9 mouse cellular contexts compared by ENCODE assay signal in genomic region chr6:22097709-22098108, GRCm38 (mm10).
DNase-seq lines count a peak whose midpoint lies in the region; ATAC-seq and TF ChIP-seq lines count a peak whose summit lies in the region.
"Had no signal": no experiment of that assay in that cellular context is flagged by ENCODE, and none has a peak within 500 bp of the region (broad histone marks: within the 10 kb centered on the region; RNA-seq: fewer than 3 reads in every experiment).

No protein-coding gene starts in this region.

- H3K27me3 ChIP-seq in heart, postnatal 0 days (ENCODE audit: control insufficient read depth, insufficient read depth, low read length), result no peaks in the 10 kb centered on the region
- H3K27me3 ChIP-seq: embryonic facial prominence, embryonic 15.5 days had no signal

- no peaks in the 10 kb centered on the region for H3K4me1 ChIP-seq in heart, postnatal 0 days (ENCODE audit: control insufficient read depth, insufficient read depth)
- H3K4me1 ChIP-seq: embryonic facial prominence, embryonic 15.5 days had no signal

- H3K4me3 ChIP-seq in heart, postnatal 0 days (ENCODE audit: low read depth, low read length), result no peak overlapping the region
- H3K4me3 ChIP-seq: embryonic facial prominence, embryonic 15.5 days had no signal

- peak; percentile 43 for TF ChIP-seq CTCF in heart, postnatal 0 days (IDR thresholded peaks at IDR 0.05; ENCODE audit: low read depth)

- no peak overlapping the region for H3K4me2 ChIP-seq in heart, postnatal 0 days (ENCODE audit: low read depth, low read length)
- H3K4me2 ChIP-seq: embryonic facial prominence, embryonic 15.5 days had no signal

- no peaks in the 10 kb centered on the region for H3K36me3 ChIP-seq in heart, postnatal 0 days (replicated peaks; ENCODE audit: control insufficient read depth, insufficient read depth, low read length)
- H3K36me3 ChIP-seq: embryonic facial prominence, embryonic 15.5 days had no signal

- no peak overlapping the region for H3K9ac ChIP-seq in heart, postnatal 0 days (replicated peaks; ENCODE audit: low read depth, low read length)
- H3K9ac ChIP-seq: embryonic facial prominence, embryonic 15.5 days had no signal

- H3K9me3 ChIP-seq in heart, postnatal 0 days (replicated peaks; ENCODE audit: control insufficient read depth, low read length), result no peaks in the 10 kb centered on the region
- H3K9me3 ChIP-seq: embryonic facial prominence, embryonic 15.5 days had no signal

- TF ChIP-seq EP300 in heart, postnatal 0 days (IDR thresholded peaks at IDR 0.05; ENCODE audit: low read depth), result no peak

- intact Hi-C loops in left cerebral cortex, postnatal 25 days (cut with DNase I), result loop anchor here (5.0 kb wide), 1 partner anchor 300 kb away; no protein-coding TSS in a partner anchor

- WGBS in heart, postnatal 0 days, result 40% methylated on average over 2 of the region's 2 CpGs

- peak; percentile 17 for DNase-seq in CD4-positive, CD25-positive, alpha-beta regulatory T cell, adult 2 months (ENCODE audit: low read depth, low spot score)
- DNase-seq in kidney, adult 9 months, result peak; percentile 51
- DNase-seq in kidney, adult 11 months, result no peak
- peak; percentile 59 for DNase-seq in brain, adult 2 months (ENCODE audit: low read depth, low spot score)
- DNase-seq in heart, postnatal 0 days (ENCODE audit: low spot score), result peak; percentile 24
- peak; percentile 47 to 72 for DNase-seq in left cerebral cortex, postnatal 25 days (ENCODE audit: low spot score in 2 of 2)
- DNase-seq in telencephalon, adult 2 months (ENCODE audit: low read depth, low spot score), result peak; percentile 33

- no peak overlapping the region for H3K27ac ChIP-seq in heart, postnatal 0 days (ENCODE audit: low read depth)
- H3K27ac ChIP-seq: embryonic facial prominence, embryonic 15.5 days had no signal

- ATAC-seq in CD4-positive, CD25-positive, alpha-beta regulatory T cell, adult 4 months, result no peak
- ATAC-seq in heart, postnatal 0 days (ENCODE audit: insufficient read depth, low read depth), result no peak
